Mouse (Mus musculus) liver, postnatal 0 days (tissue): ENCODE results near the gene Esrrg.

Experiments
- CTCF ChIP-seq: sonication (generic); IDR thresholded peaks from 2 replicates; pipeline ENCODE4 v1.5.1; 2016; ENCODE audit warnings: antibody characterized with exemption, low read depth
- EP300 ChIP-seq: IDR thresholded peaks from 2 replicates; pipeline ENCODE4 v1.6.1; 2016; ENCODE audit warnings: antibody characterized with exemption, low read depth, mild to moderate bottlenecking

DNA sequence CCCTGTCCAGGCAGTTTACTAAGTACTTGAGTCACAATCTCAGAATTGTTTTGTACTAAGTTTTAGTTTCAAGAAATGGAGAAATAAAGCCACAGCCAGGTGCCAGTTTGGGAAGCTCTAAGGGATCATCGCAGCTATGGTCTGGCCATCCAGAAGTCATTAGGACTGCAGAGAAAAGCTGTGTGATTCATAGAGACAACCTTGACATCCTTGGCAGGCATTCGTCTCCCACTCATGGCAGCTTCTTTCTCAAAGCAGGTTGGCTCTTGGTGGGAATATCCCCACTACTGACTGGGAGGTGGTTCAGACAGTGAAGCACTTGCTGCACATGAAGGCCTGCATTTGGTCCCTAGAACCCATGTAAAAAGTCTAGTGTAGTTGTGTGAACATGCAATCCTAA lies 584.4 kb downstream of the Esrrg start:
- TF ChIP-seq CTCF (no peak), EP300 (no peak)
